Mouse (Mus musculus) thymus, adult 2 months (tissue): Measurements from ENCODE around the gene Itga5. TPM values are rescaled to one million over a fixed set of nuclear protein-coding genes. Genes with fewer than 3 reads are reported as not detected.

Experiments
- DNase-seq: peaks from one replicate; pipeline ENCODE4 v3.0.0; 2021
- H3K27ac ChIP-seq: fragments of 200-500 bp; 2 replicates; pipeline ENCODE4 v1.5.1; 2012; ENCODE audit warnings: low read length, control low read depth; ENCODE audit not compliant: control insufficient read depth, insufficient read depth
- H3K27me3 ChIP-seq: fragments of 200-500 bp; 2 replicates; pipeline ENCODE4 v1.6.1; 2012; ENCODE audit warnings: mild to moderate bottlenecking, low read length, moderate library complexity, mixed read lengths; ENCODE audit not compliant: control insufficient read depth, insufficient read depth
- H3K36me3 ChIP-seq: fragments of 200-500 bp; 2 replicates; pipeline ENCODE4 v1.6.1; 2012; ENCODE audit warnings: mild to moderate bottlenecking, low read length, moderate library complexity; ENCODE audit not compliant: control insufficient read depth, insufficient read depth
- H3K4me1 ChIP-seq: fragments of 200-500 bp; replicated peaks from 2 replicates; pipeline ENCODE4 v1.6.1; 2012; ENCODE audit warnings: low read length; ENCODE audit not compliant: control insufficient read depth, insufficient read depth
- H3K4me3 ChIP-seq: fragments of 200-500 bp; 2 replicates; pipeline ENCODE4 v1.5.1; 2012; ENCODE audit warnings: mild to moderate bottlenecking, low read length, control low read depth, moderate library complexity; ENCODE audit not compliant: control insufficient read depth, insufficient read depth
- CTCF ChIP-seq: fragments of 200-500 bp; IDR thresholded peaks from 2 replicates; pipeline ENCODE4 v1.5.1; 2012; ENCODE audit warnings: mild to moderate bottlenecking, control low read depth, low read length, moderate library complexity, borderline replicate concordance; ENCODE audit not compliant: control insufficient read depth, poor library complexity, insufficient read depth; ENCODE audit errors: extremely low read depth
- POLR2A ChIP-seq: fragments of 200-500 bp; IDR thresholded peaks from 2 replicates; pipeline ENCODE4 v1.6.1; 2012; ENCODE audit warnings: mild to moderate bottlenecking, low read length, control low read depth, moderate library complexity; ENCODE audit not compliant: control insufficient read depth, poor library complexity, insufficient read depth; ENCODE audit errors: extremely low read depth
- WGBS: fragments of 180-500 bp; shearing (Covaris S2); methylation state at CpG from one replicate; pipeline ENCODE4 v1.1.7; 2018; 5-methylcytosine and 5-hydroxymethylcytosine counted together
- polyA plus RNA-seq: library from polyadenylated mRNA; depleted of rRNA; stranded (reverse); fragments of >200 nt; gene quantifications from 2 replicates; pipeline ENCODE4 v1.2.3, GENCODE M21; 2012

Itga5 gene
- polyA plus RNA-seq, 1 experiment = 20.7 TPM

DNA sequence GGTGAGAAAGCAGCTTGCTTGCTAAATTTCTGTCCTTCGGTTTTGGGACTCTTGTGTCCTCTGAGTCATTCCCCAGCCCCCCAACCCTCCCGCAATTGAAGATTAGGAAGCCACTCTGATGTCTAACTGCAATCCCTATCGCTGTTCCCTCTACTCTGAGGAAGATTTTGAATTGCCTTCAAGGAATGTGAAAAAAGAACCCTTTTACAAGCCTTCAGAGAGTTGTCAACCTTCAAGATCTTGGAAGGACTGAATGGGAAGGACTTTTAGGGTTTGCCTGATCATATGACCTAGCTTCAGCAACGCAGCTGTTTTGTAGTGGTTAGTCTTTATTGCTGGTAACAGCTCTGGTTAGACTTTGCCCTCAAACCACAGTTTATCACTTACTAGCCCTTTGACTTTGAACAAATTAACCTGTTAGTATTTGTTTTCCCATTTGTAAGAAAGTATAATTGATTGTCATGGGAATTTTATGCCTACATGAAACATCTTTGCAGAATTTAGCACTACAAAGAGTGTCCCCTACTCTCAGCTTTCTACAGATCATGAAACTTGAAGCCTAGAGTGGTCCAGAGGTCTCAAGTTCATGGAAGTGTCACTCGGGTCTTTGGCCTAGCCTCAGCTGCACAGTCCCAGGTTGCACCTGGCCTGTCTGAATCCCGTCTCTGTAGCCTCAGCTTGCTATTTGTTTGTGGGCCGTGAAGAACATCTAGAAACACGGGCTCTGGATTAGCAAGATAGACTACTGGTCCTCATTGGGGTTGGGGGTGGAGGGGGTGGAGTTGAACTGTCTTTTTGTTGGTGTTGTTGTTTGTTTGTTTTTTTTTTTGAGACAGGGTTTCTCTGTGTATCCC is 60.5 kb downstream of the Itga5 start:
- Histone ChIP-seq H3K27me3 (no peaks in the 10 kb centered on the region), H3K36me3 (no peaks in the 10 kb centered on the region), H3K27ac (no peak overlapping the region), H3K4me3 (peak overlapping the region; percentile 54), H3K4me1 (peaks cover 11% of the 10 kb centered on the region)
- WGBS = 40% methylated on average over 8 of the region's 8 CpGs
- DNase-seq = no peak
- TF ChIP-seq POLR2A (no peak), CTCF (no peak)

DNA sequence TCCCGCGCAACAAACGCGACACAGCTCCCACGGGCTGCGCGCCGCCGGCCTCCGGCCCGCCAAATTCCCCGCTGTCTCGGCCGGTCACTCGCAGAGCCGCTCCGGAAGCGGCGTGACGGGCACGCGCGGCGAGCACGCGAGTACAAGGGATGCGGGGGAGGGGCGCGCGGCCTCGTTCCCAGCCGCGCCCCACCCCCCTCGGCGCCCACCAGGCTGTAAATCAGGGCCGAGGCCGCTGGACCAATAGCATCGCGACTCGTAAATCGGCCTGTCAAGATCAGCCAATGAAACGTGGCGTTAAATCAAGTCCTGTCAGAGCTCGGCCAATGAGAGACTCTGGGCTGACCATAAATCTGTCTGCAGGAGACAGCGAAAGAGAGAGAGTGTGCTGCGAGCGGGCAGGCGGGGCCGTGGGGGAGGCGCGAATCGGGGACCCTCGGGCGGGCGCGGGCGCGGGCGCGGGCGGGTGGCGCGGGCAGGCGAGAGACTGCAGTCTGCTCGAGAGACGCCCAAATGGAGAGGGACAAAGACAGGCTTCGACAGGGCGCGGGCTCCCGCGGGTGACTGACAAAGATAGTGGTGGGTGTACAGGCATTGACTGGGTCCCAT is 61.4 kb downstream of the Itga5 start:
- Histone ChIP-seq H3K27me3 (no peaks in the 10 kb centered on the region), H3K4me3 (peak overlapping the region; percentile 54), H3K27ac (no peak overlapping the region), H3K4me1 (peaks cover 11% of the 10 kb centered on the region), H3K36me3 (no peaks in the 10 kb centered on the region)
- WGBS = under 1% methylated on average over 71 of the region's 71 CpGs
- peak; percentile 85 for DNase-seq
- TF ChIP-seq POLR2A (peak; percentile 41; the same call in 1 of the 2 replicates), CTCF (no peak; the same call in 1 of the 2 replicates)

DNA sequence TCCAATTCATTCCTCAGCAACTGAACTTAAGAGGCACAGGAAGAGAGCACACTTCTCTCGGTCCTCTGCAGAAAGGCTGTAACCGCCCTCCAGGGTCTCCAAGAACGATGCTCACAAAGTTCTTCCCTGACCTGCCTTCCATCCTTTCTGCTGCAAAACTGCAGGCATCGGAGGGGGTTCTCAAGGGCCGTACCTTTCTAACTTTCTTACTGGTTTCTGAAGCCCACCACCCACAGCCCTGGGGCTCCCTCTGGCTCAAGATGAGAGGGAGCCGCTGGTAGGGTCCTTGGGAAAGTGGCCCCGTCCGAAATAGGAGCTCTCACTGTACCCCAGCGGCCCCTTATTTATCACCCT is 62.0 kb downstream of the Itga5 start:
- WGBS = 2% methylated on average over 9 of the region's 9 CpGs
- TF ChIP-seq POLR2A (no peak), CTCF (no peak)
- H3K36me3 ChIP-seq = no peaks in the 10 kb centered on the region
- peak overlapping the region; percentile 54 for H3K4me3 ChIP-seq
- no peak overlapping the region for H3K27ac ChIP-seq
- DNase-seq = no peak
- peaks cover 11% of the 10 kb centered on the region for H3K4me1 ChIP-seq
- H3K27me3 ChIP-seq = no peaks in the 10 kb centered on the region

DNA sequence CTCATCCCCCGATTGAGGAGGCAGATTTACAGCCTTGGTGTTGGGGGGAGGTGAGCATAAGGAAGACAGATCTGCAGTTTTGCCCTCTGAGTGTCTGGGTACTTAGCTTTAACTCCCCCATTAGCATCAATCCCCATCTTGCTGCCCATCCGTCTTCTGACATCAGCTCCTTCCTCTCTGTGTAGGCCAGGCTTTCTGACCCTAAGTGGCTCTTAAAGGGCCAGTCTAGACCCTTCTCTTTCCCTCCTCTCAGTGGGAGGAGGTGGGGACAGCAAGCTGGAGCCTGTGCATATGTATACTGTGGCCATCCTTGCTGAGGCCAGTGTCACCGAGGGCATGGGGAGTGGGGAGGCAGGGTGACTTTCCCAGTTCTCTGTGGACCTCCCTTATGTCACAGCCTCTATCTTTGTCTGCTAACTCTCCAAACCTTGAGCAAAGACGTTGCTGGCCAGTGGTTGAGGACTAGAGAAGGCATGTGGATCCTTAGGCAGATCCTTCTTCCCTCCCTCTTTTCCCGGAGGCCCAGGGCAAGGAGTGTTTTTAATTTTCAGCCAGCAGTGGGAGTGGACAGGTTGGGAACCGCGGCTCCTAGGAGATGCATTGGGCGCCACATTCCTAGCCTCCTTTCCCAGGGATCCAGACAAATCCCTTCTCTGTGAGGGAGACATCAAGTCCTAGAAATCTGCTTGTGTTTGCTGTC is 62.5 kb downstream of the Itga5 start:
- peaks cover 3% of the 10 kb centered on the region; the same call in 1 of the 2 replicates for H3K36me3 ChIP-seq
- 45% methylated on average over 8 of the region's 8 CpGs for WGBS
- no peaks in the 10 kb centered on the region for H3K27me3 ChIP-seq
- H3K4me3 ChIP-seq = no peak overlapping the region
- no peak for TF ChIP-seq POLR2A
- TF ChIP-seq CTCF = no peak
- no peak overlapping the region for H3K27ac ChIP-seq
- no peak for DNase-seq
- H3K4me1 ChIP-seq = peaks cover 11% of the 10 kb centered on the region

DNA sequence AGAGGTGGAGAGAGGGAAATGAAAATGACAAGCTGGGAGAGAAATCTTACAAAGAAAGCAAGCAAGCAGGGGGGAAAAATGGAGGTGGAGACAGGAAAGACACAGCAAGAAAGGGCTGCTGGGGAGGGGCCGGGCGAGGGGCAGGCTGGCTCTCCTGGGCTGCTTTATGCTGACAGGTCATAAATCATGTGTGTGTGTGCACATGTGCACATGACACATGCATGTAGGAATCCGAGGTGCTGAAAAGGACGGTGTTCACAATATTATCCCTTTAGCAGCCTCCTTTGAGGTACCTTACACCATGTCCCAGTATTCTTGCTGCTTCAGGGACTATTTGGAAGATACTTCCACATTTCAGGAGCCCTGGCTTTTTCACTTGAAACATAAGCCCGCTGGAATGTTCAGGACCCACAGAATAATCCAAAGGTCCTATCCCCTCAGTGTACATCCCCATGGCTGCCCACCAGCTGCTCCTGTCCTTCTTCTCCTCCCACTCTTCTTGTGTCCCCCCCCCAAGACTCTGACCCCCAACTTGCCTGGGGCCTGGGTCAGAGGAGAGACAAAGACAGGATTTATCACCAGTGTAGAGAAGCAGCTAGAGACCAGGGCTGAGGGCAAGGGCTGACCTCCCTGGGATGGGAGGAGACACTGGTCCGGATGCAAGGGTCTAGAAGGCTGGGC is 64.1 kb downstream of the Itga5 start:
- peaks cover 11% of the 10 kb centered on the region for H3K4me1 ChIP-seq

More for the DNA sequence above, 64.1 kb downstream of the Itga5 start:
- H3K36me3 ChIP-seq = peaks cover 14% of the 10 kb centered on the region
- no peak for DNase-seq
- H3K4me3 ChIP-seq = no peak overlapping the region
- TF ChIP-seq CTCF (no peak), POLR2A (no peak)
- H3K27ac ChIP-seq = no peak overlapping the region
- WGBS = 64% methylated on average over 6 of the region's 6 CpGs
- H3K27me3 ChIP-seq = no peaks in the 10 kb centered on the region
